Mouse (Mus musculus) frontal cortex, postnatal 14 days (tissue): Measurements from ENCODE around the gene Sod1.

Experiments
- DNase-seq, 2 experiments: peaks; one replicate each; pipeline ENCODE4 v3.0.0; 2022; ENCODE audit warnings: low spot score in 2 of 2

Sod1 gene

GRCm38 (mm10) chr16:90258950-90259349 lies 38.4 kb downstream of the Sod1 start:
- no peak for DNase-seq

GRCm38 (mm10) chr16:90259623-90260022 lies 39.1 kb downstream of the Sod1 start:
- no peak for DNase-seq

GRCm38 (mm10) chr16:90260097-90260496 lies 39.5 kb downstream of the Sod1 start:
- DNase-seq, result no peak

GRCm38 (mm10) chr16:90261791-90262190 lies 41.2 kb downstream of the Sod1 start:
- DNase-seq, result no peak

DNA sequence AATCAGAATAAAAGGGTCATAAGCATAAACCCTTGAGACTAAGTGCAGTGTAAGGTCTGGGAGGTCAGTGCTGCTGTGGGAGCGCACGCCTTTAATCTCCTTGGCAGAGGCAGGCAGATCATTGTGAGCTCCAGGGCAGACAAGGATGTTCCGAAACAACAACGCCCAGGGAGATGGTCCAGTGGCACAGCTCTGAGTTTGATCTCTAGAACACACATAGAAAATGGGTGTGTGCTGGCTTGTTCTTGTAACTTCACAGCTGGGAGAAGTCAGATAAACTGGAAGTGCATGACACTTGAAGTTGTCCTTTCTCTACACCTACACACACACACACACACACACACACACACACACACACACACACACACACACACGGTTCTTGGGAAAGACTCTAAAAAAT lies 43.5 kb downstream of the Sod1 start:
- DNase-seq, result no peak

GRCm38 (mm10) chr16:90265106-90265505 lies 44.6 kb downstream of the Sod1 start:
- DNase-seq, result no peak

- no peak for DNase-seq
Measured at GRCm38 (mm10) chr16:90266581-90266980, 46.0 kb downstream of the Sod1 start.

DNA sequence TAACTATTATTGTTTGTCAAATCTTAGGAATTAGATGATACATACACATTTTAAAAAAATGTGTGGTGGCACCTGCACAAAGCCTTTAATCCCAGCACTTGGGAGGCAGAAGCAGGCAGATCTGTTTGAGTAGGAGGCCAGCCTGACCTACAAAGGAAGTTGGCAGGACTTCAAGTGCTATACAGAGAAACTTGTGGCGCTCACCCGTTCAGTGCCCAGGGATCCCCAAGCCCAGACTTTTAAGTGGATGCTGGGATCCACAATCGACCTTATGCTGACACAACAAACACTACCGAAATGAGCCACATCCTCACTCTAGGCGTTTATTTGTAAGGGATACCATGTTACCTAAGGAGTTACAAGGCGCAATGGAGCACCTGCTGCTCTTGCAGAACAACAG lies 55.0 kb downstream of the Sod1 start:
- DNase-seq, result no peak
